Mouse (Mus musculus) small intestine, adult 10 weeks (tissue): ENCODE measurements around the gene Setdb1. TPM values are rescaled to one million over a fixed set of nuclear protein-coding genes. Genes with fewer than 3 reads are reported as not detected.

Experiments used
- polyA plus RNA-seq: library from polyadenylated mRNA; stranded (reverse); fragments of 350-450 nt; fragmentation: Illumina TruSeq; extraction: RNeasy Lipid Tissue Mini Kit (QIAGEN cat#74804); gene quantifications from one replicate; pipeline ENCODE4 v1.2.3, GENCODE M21; 2014; ENCODE audit warnings: low replicate concordance

The Setdb1 gene
- 10.7 TPM for polyA plus RNA-seq

GRCm38 (mm10) chr3:95356701-95357449, at the start of gene Setdb1:
Gene Setdb1, minus strand, starts transcription at chr3:95357202.

GRCm38 (mm10) chr3:95402741-95403140, 45.7 kb upstream of the Setdb1 start, which contains the start of gene 4930558C23Rik:
Gene 4930558C23Rik, minus strand, starts transcription at chr3:95402841.

GRCm38 (mm10) chr3:95314486-95315093, 42.4 kb downstream of the Setdb1 start, which contains the start of gene Cers2:
Gene Cers2, plus strand, starts transcription at chr3:95314791.

GRCm38 (mm10) chr3:95307100-95307499, 49.9 kb downstream of the Setdb1 start, which contains the start of gene Anxa9:
Gene Anxa9, minus strand, starts transcription at chr3:95307176.

GRCm38 (mm10) chr3:95281216-95282126, 75.5 kb downstream of the Setdb1 start, which contains the start of the genes Mindy1 and Prune1:
Gene Mindy1, plus strand, starts transcription at chr3:95281345.
Gene Prune1, minus strand, starts transcription at chr3:95282076.

Other genes with a start within 250 kb of the Setdb1 start
- gene Vps72, start 246.2 kb downstream of the Setdb1 start, polyA plus RNA-seq: 13.3 TPM
- not detected for gene Tmod4, start 232.7 kb downstream of the Setdb1 start, polyA plus RNA-seq
- 15.3 TPM for gene Scnm1, start 223.2 kb downstream of the Setdb1 start, polyA plus RNA-seq
- 1.7 TPM for gene Lysmd1, start 223.1 kb downstream of the Setdb1 start, polyA plus RNA-seq
- not detected for gene Tnfaip8l2, start 214.8 kb downstream of the Setdb1 start, polyA plus RNA-seq
- not detected for gene Sema6c, start 196.7 kb downstream of the Setdb1 start, polyA plus RNA-seq
- 28.0 TPM for gene Gabpb2, start 139.3 kb downstream of the Setdb1 start, polyA plus RNA-seq
- gene Cdc42se1, start 128.5 kb downstream of the Setdb1 start, polyA plus RNA-seq: 14.9 TPM
- gene Mllt11, start 125.0 kb downstream of the Setdb1 start, polyA plus RNA-seq: 47.6 TPM
- gene Gm128, start 115.6 kb downstream of the Setdb1 start, polyA plus RNA-seq: not detected
- not detected for gene Bnipl, start 106.0 kb downstream of the Setdb1 start, polyA plus RNA-seq
- 44.0 TPM for gene Mindy1, start 75.9 kb downstream of the Setdb1 start, polyA plus RNA-seq
- gene Prune1, start 75.1 kb downstream of the Setdb1 start, polyA plus RNA-seq: 4.0 TPM
- gene Anxa9, start 50.0 kb downstream of the Setdb1 start, polyA plus RNA-seq: 0.22 TPM
- gene Cers2, start 42.4 kb downstream of the Setdb1 start, polyA plus RNA-seq: 143 TPM
- not detected for gene 4930558C23Rik, start 45.6 kb upstream of the Setdb1 start, polyA plus RNA-seq
- gene Arnt, start 77.2 kb upstream of the Setdb1 start, polyA plus RNA-seq: 38.0 TPM
- 0.93 TPM for gene Ctsk, start 142.1 kb upstream of the Setdb1 start, polyA plus RNA-seq
- 519 TPM for gene Ctss, start 169.6 kb upstream of the Setdb1 start, polyA plus RNA-seq
- gene Hormad1, start 202.5 kb upstream of the Setdb1 start, polyA plus RNA-seq: 0.82 TPM
- 195 TPM for gene Golph3l, start 231.7 kb upstream of the Setdb1 start, polyA plus RNA-seq